Mouse (Mus musculus) midbrain, embryonic 10.5 days (tissue): ENCODE measurements around the gene Sirpa. TPM values are rescaled to one million over a fixed set of nuclear protein-coding genes. Genes with fewer than 3 reads are reported as not detected.
A peak's percentile ranks its signal among the peaks of the same experiment; 100 is the strongest.

Source experiments
- DNase-seq: peaks from one replicate; pipeline ENCODE4 v3.0.0-alpha.2; 2017; ENCODE audit warnings: low spot score
- H3K27ac ChIP-seq: fragments of 300-500 bp; sonication (generic); replicated peaks from 2 replicates; pipeline ENCODE4 v1.5.1; 2016; ENCODE audit warnings: mild to moderate bottlenecking
- H3K27me3 ChIP-seq: fragments of 300-500 bp; sonication (generic); 2 replicates; pipeline ENCODE4 v1.6.1; 2016; ENCODE audit warnings: low read depth, mild to moderate bottlenecking; ENCODE audit not compliant: poor library complexity, severe bottlenecking
- H3K36me3 ChIP-seq: fragments of 300-500 bp; sonication (generic); 2 replicates; pipeline ENCODE4 v1.6.1; 2016; ENCODE audit warnings: mild to moderate bottlenecking, moderate library complexity
- H3K4me1 ChIP-seq: fragments of 300-500 bp; sonication (generic); 2 replicates; pipeline ENCODE4 v1.6.1; 2016
- H3K4me3 ChIP-seq: fragments of 300-500 bp; sonication (generic); 2 replicates; pipeline ENCODE4 v1.5.1; 2016; ENCODE audit warnings: mild to moderate bottlenecking, moderate library complexity
- H3K9me3 ChIP-seq: fragments of 300-500 bp; sonication (generic); replicated peaks from 2 replicates; pipeline ENCODE4 v1.6.1; 2016; ENCODE audit warnings: mild to moderate bottlenecking
- WGBS: fragments of 180-500 bp; shearing (Covaris S2); methylation state at CpG from one replicate; pipeline ENCODE4 v1.1.7; 2016; 5-methylcytosine and 5-hydroxymethylcytosine counted together
- polyA plus RNA-seq: library from polyadenylated mRNA; unstranded; fragments of >200 nt; fragmentation: Nextera tagmentation; extraction: Ambion mirVana; gene quantifications from 2 replicates; pipeline ENCODE4 v1.2.1, GENCODE M21; 2016

Sirpa gene
- polyA plus RNA-seq, 1 experiment from 2014 or later: 16.0 TPM

GRCm38 (mm10) chr2:129622918-129623317 lies 30.3 kb downstream of the Sirpa start:
- Histone ChIP-seq H3K4me3 (no peak overlapping the region), H3K4me1 (peaks cover 12% of the 10 kb centered on the region), H3K27me3 (no peaks in the 10 kb centered on the region), H3K36me3 (0 out of 2 replicates have a peak, but pooled peaks cover 10% of the 10 kb centered on the region), H3K27ac (no peak overlapping the region), H3K9me3 (no peaks in the 10 kb centered on the region)
- DNase-seq: no peak
- 86% methylated on average over 5 of the region's 5 CpGs for WGBS

GRCm38 (mm10) chr2:129623771-129624170 lies 31.1 kb downstream of the Sirpa start:
- H3K27ac ChIP-seq: no peak overlapping the region
- peaks cover 12% of the 10 kb centered on the region for H3K4me1 ChIP-seq
- H3K4me3 ChIP-seq: no peak overlapping the region
- H3K27me3 ChIP-seq: no peaks in the 10 kb centered on the region
- WGBS: 90% methylated on average over 7 of the region's 7 CpGs
- no peaks in the 10 kb centered on the region for H3K9me3 ChIP-seq
- no peak for DNase-seq
- H3K36me3 ChIP-seq: 0 out of 2 replicates have a peak, but pooled peaks cover 10% of the 10 kb centered on the region

GRCm38 (mm10) chr2:129624246-129624918 lies 31.7 kb downstream of the Sirpa start:
- DNase-seq: no peak
- Histone ChIP-seq H3K36me3 (0 out of 2 replicates have a peak, but pooled peaks cover 10% of the 10 kb centered on the region), H3K4me1 (peaks cover 12% of the 10 kb centered on the region), H3K27ac (0 out of 2 replicates have a peak overlapping the region, but pooled peaks have one; percentile 4), H3K9me3 (no peaks in the 10 kb centered on the region), H3K4me3 (no peak overlapping the region), H3K27me3 (no peaks in the 10 kb centered on the region)
- 75% methylated on average over 13 of the region's 13 CpGs for WGBS

DNA sequence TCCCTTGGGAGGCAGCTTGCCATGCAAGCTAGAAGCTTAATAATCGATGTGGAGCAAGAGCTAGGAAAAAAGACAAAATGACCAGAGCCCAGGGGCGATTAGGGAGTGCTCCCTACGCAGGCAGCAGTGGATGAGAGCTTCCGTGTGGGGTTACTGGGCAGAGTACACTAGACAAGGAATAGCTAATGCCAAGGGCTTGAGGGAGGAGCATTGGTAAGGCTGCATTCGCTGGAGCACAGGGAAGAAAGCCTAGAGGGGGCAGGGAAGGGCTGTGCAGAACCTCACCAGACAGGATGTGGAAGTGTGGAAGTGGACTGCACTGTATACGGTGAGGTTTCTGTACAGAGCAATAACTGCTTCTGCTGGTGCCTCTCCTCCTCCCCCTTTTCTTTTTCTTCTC lies 32.3 kb downstream of the Sirpa start:
- 0 out of 2 replicates have a peak overlapping the region, but pooled peaks have one; percentile 4 for H3K27ac ChIP-seq
- WGBS: 82% methylated on average over 6 of the region's 6 CpGs
- H3K4me3 ChIP-seq: no peak overlapping the region

GRCm38 (mm10) chr2:129625845-129626244 lies 33.2 kb downstream of the Sirpa start:
- peaks cover 12% of the 10 kb centered on the region for H3K4me1 ChIP-seq
- 94% methylated on average over 4 of the region's 4 CpGs for WGBS
- H3K27ac ChIP-seq: no peak overlapping the region
- H3K36me3 ChIP-seq: peaks cover 9% of the 10 kb centered on the region
- H3K4me3 ChIP-seq: no peak overlapping the region
- H3K9me3 ChIP-seq: no peaks in the 10 kb centered on the region
- no peaks in the 10 kb centered on the region for H3K27me3 ChIP-seq
- DNase-seq: no peak

More for the DNA sequence above, 32.3 kb downstream of the Sirpa start:
- H3K27me3 ChIP-seq: no peaks in the 10 kb centered on the region
- H3K4me1 ChIP-seq: peaks cover 12% of the 10 kb centered on the region
- no peak for DNase-seq
- H3K36me3 ChIP-seq: peaks cover 9% of the 10 kb centered on the region
- no peaks in the 10 kb centered on the region for H3K9me3 ChIP-seq

GRCm38 (mm10) chr2:129626621-129627061 lies 34.0 kb downstream of the Sirpa start:
- H3K36me3 ChIP-seq: peaks cover 15% of the 10 kb centered on the region
- no peaks in the 10 kb centered on the region for H3K9me3 ChIP-seq
- 89% methylated on average over 4 of the region's 4 CpGs for WGBS
- no peak for DNase-seq
- H3K27me3 ChIP-seq: no peaks in the 10 kb centered on the region
- H3K4me1 ChIP-seq: peaks cover 12% of the 10 kb centered on the region
- H3K27ac ChIP-seq: no peak overlapping the region
- H3K4me3 ChIP-seq: no peak overlapping the region

- Histone ChIP-seq H3K27me3 (no peaks in the 10 kb centered on the region), H3K27ac (no peak overlapping the region)
These were observed 34.5 kb downstream of the Sirpa start for GRCm38 (mm10) chr2:129627133-129627532.

GRCm38 (mm10) chr2:129627811-129628210 lies 35.2 kb downstream of the Sirpa start:
- Histone ChIP-seq H3K9me3 (no peaks in the 10 kb centered on the region), H3K4me3 (no peak overlapping the region), H3K36me3 (peaks cover 15% of the 10 kb centered on the region), H3K27ac (no peak overlapping the region), H3K27me3 (no peaks in the 10 kb centered on the region), H3K4me1 (peaks cover 12% of the 10 kb centered on the region)
- WGBS: 92% methylated on average over 13 of the region's 13 CpGs
- no peak for DNase-seq

More at GRCm38 (mm10) chr2:129627133-129627532, 34.5 kb downstream of the Sirpa start:
- H3K9me3 ChIP-seq: no peaks in the 10 kb centered on the region
- DNase-seq: no peak
- H3K4me3 ChIP-seq: no peak overlapping the region
- H3K36me3 ChIP-seq: peaks cover 15% of the 10 kb centered on the region
- H3K4me1 ChIP-seq: peaks cover 12% of the 10 kb centered on the region
- WGBS: 90% methylated on average over 5 of the region's 5 CpGs

- Histone ChIP-seq H3K27me3 (no peaks in the 10 kb centered on the region), H3K4me1 (peaks cover 12% of the 10 kb centered on the region), H3K9me3 (no peaks in the 10 kb centered on the region), H3K4me3 (no peak overlapping the region), H3K36me3 (peaks cover 15% of the 10 kb centered on the region), H3K27ac (no peak overlapping the region)
- DNase-seq: no peak
- WGBS: 94% methylated on average over 6 of the region's 6 CpGs
These were observed 36.0 kb downstream of the Sirpa start for GRCm38 (mm10) chr2:129628456-129629185.

DNA sequence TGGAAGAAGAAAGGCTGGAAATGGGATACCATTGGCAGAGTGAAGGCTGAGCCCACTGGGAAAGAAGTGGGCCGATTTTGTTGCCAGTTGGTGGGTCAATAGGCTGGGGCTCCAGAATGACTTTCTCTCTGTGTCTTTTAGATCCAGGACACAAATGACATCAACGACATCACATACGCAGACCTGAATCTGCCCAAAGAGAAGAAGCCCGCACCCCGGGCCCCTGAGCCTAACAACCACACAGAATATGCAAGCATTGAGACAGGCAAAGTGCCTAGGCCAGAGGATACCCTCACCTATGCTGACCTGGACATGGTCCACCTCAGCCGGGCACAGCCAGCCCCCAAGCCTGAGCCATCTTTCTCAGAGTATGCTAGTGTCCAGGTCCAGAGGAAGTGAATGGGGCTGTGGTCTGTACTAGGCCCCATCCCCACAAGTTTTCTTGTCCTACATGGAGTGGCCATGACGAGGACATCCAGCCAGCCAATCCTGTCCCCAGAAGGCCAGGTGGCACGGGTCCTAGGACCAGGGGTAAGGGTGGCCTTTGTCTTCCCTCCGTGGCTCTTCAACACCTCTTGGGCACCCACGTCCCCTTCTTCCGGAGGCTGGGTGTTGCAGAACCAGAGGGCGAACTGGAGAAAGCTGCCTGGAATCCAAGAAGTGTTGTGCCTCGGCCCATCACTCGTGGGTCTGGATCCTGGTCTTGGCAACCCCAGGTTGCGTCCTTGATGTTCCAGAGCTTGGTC lies 37.3 kb downstream of the Sirpa start:
- Histone ChIP-seq H3K9me3 (no peaks in the 10 kb centered on the region), H3K4me3 (no peak overlapping the region), H3K27ac (no peak overlapping the region), H3K36me3 (peaks cover 15% of the 10 kb centered on the region), H3K4me1 (peaks cover 2% of the 10 kb centered on the region), H3K27me3 (no peaks in the 10 kb centered on the region)
- DNase-seq: no peak
- whole genome bisulfite sequencing: 92% methylated on average over 15 of the region's 15 CpGs

GRCm38 (mm10) chr2:129630532-129630886 lies 37.9 kb downstream of the Sirpa start:
- H3K4me3 ChIP-seq: no peak overlapping the region
- no peaks in the 10 kb centered on the region for H3K4me1 ChIP-seq
- no peaks in the 10 kb centered on the region for H3K9me3 ChIP-seq
- H3K36me3 ChIP-seq: peaks cover 15% of the 10 kb centered on the region
- no peaks in the 10 kb centered on the region for H3K27me3 ChIP-seq
- no peak for DNase-seq
- 93% methylated on average over 3 of the region's 3 CpGs for WGBS
- no peak overlapping the region for H3K27ac ChIP-seq

DNA sequence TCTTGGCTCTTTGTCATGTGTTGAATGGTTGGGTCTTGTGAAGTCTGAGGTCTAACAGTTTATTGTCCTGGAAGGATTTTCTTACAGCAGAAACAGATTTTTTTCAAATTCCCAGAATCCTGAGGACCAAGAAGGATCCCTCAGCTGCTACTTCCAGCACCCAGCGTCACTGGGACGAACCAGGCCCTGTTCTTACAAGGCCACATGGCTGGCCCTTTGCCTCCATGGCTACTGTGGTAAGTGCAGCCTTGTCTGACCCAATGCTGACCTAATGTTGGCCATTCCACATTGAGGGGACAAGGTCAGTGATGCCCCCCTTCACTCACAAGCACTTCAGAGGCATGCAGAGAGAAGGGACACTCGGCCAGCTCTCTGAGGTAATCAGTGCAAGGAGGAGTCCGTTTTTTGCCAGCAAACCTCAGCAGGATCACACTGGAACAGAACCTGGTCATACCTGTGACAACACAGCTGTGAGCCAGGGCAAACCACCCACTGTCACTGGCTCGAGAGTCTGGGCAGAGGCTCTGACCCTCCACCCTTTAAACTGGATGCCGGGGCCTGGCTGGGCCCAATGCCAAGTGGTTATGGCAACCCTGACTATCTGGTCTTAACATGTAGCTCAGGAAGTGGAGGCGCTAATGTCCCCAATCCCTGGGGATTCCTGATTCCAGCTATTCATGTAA lies 38.5 kb downstream of the Sirpa start:
- Histone ChIP-seq H3K9me3 (no peaks in the 10 kb centered on the region), H3K36me3 (peaks cover 15% of the 10 kb centered on the region), H3K4me3 (no peak overlapping the region), H3K27me3 (no peaks in the 10 kb centered on the region), H3K27ac (no peak overlapping the region), H3K4me1 (no peaks in the 10 kb centered on the region)
- no peak for DNase-seq
- whole genome bisulfite sequencing: 88% methylated on average over 7 of the region's 7 CpGs
